Mouse (Mus musculus) olfactory bulb, adult 2 months (tissue): ENCODE results near the gene Iqck.

Source experiments
- CTCF ChIP-seq: fragments of 200-500 bp; IDR thresholded peaks from 2 replicates; pipeline ENCODE4 v1.5.1; 2012; ENCODE audit warnings: low read depth, mild to moderate bottlenecking, low read length, moderate library complexity; ENCODE audit not compliant: insufficient read depth
- POLR2A ChIP-seq: fragments of 200-500 bp; IDR thresholded peaks from 2 replicates; pipeline ENCODE4 v1.6.1; 2012; ENCODE audit warnings: mild to moderate bottlenecking, low read depth, low read length, moderate library complexity; ENCODE audit not compliant: insufficient read depth

- TF ChIP-seq CTCF, result no peak
- no peak for TF ChIP-seq POLR2A
Measured at GRCm38 (mm10) chr7:118964777-118965176, 109.2 kb downstream of the Iqck start.
